Mouse (Mus musculus) kidney, postnatal 4 days (tissue): ENCODE results near the gene Ablim1.
"Not testable (repeated sequence)": the region's sequence is repeated elsewhere in the genome, so short reads cannot be mapped to it uniquely, and the experiment has no call there.

ENCODE experiments used
- DNase-seq, 2 experiments: peaks; one replicate each; pipeline ENCODE4 v3.0.0; 2021; ENCODE audit warnings: mixed read lengths in 2 of 2

Gene Ablim1

GRCm38 (mm10) chr19:57141756-57142461, 172.8 kb downstream of the Ablim1 start:
- DNase-seq: no peak

DNA sequence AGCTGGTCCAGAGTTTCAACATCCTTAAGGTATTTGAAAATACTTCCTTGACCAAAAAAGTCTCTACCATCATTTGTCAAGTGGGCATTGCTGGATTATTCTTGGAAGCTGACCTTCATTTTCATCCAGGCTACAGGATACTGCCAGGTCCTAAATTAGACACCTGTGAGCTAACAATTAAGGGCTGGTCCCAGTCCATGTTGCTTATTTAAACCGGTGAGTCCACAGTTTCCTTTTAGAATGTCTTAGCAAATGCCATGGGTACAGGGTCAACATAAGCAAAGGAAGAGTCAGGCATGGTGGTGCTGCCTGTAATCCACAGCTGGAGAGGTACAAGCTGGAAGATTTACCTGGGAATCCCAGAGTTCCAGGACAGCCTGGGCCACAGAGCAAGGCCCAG, 173.8 kb downstream of the Ablim1 start:
- DNase-seq: no peak

GRCm38 (mm10) chr19:57140071-57140470, 174.6 kb downstream of the Ablim1 start:
- no peak for DNase-seq

GRCm38 (mm10) chr19:57138909-57139617, 175.7 kb downstream of the Ablim1 start:
- DNase-seq: no peak

DNA sequence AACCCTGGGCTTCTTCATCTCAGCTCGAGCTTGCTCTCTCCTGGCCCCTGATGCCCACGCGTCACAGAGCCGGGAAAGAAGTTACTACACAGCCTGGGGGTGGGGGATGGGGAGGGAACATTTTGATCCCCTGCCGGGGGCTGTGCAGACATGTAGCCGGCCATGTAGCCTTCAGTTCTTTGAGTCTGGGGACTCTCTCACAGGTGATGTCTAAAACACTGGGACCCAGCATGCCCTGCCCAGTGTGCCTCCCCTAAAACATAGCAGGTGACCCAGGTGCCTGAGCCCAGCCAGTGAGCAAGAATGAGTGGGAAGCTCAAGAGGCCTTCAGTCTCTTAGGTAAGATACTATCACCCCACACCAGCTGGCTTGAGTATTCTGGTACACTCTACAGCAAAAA, 176.2 kb downstream of the Ablim1 start:
- no peak for DNase-seq

GRCm38 (mm10) chr19:57138045-57138444, 176.7 kb downstream of the Ablim1 start:
- DNase-seq: no peak

- DNase-seq: peak; percentile 77 to 84
These were observed 178.5 kb downstream of the Ablim1 start for GRCm38 (mm10) chr19:57136228-57136627.

DNA sequence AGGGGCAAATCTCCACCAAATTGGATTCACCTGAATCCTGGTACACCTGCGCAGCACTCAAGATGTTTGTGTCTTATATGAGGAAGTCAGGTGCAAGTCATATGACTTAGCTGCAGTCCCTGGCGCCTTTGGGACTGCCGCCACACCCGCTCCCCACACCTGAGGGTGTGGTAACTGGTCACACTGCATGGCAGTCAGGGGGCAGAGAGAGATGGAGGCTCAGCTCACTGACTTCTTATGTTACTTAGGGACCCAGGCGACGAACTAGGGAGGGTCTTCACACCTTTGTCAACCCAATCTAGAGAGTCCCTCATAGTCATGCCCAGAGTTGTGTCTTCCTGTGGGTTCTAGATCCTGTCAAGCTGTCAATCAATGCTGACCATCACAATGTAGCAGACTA, 179.1 kb downstream of the Ablim1 start:
- DNase-seq: not testable (repeated sequence)

GRCm38 (mm10) chr19:57134654-57135348, 179.9 kb downstream of the Ablim1 start:
- peak in 1 of 2 experiments; percentile 61 for DNase-seq

DNA sequence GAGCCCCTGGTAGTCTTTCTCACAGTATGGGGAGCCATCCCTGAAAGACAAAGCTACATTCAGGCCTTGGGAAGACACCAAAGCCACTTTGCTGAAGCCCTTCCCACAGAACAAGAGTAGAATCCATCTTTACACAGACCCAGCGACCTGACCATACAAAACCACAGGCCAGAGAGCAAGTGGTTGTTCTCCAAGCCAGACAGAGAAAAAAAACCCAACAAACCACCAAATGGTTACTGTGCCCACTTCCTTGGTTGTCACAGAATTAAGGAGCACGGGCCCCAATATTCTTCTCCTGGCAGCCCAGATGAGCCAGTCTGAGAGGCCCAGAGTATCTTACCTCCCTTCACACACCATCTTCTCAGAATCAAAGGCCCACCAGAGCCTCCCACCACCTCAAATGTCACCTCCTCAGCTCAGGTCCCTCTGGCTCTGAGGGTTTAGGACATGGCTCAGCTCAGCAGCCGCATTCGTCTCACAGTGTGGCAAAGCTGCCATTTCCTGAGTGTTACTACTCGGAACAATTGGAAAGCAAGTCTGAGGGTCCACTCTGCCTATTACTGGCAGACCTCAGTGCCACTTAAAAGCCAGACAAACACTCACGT, 181.7 kb downstream of the Ablim1 start:
- DNase-seq: no peak

DNA sequence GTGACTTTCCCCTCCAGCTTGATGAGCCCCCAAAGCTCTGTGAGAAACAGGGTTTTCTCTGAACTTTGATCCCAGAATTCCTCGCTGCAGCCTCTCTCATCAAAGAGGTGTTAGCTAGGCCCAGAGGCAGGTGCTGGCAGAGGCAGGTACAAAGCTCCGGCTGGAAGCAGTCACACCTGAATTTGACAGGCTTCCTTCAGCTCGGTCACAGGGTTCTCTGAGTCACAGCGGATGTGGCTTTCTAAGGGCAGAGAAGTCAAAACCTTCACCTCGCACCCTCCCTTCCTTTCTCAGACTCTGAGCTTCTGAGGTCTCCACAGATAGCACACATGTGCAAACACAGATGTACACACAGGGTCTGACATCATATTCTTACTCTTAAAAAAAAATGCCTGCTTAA, 182.4 kb downstream of the Ablim1 start:
- DNase-seq: no peak

GRCm38 (mm10) chr19:57131366-57131765, 183.4 kb downstream of the Ablim1 start:
- no peak for DNase-seq

DNA sequence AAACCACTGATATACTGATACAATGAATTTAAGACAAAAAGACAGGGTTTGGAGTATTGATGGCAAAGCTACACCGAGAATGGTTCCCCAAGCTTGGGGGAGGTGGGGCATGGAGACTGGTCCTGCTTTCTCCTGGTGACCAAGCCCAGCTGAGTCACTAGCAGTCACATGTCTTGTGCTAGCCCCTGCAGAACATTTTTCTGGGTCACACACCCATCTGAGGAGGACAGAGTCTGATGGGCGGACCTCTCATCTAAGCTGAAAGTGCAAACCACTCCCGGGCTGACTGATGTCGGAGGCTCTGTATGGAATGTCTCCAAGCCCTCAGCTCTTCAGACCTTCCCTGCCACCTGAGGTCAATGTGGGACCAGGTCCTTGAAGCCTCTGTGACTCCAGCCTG, 184.1 kb downstream of the Ablim1 start:
- no peak for DNase-seq

- DNase-seq: no peak
These were observed 185.0 kb downstream of the Ablim1 start for GRCm38 (mm10) chr19:57129729-57130128.

- no peak for DNase-seq
These were observed 186.7 kb downstream of the Ablim1 start for GRCm38 (mm10) chr19:57128037-57128436.

GRCm38 (mm10) chr19:57127523-57127922, 187.2 kb downstream of the Ablim1 start:
- no peak for DNase-seq

DNA sequence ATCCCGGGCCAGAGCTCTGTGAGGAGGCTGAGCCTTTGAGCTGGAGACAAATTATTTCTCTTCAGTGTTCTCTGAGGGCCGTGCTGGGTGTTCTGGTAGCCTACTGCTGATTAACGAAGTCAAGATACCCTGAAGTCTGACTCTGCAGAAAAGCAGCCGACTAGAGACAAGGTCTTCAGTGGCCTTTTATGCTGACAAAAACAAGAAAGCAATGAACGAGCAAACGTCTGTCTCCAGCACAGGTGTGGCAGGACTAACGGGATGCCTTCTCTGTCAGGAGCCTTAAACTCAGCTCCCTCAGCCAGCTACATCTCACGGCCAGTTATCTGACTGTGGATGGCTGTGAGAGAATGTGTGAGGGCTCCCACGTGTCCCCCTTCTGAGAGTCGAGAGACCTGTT, 187.8 kb downstream of the Ablim1 start:
- DNase-seq: no peak

DNA sequence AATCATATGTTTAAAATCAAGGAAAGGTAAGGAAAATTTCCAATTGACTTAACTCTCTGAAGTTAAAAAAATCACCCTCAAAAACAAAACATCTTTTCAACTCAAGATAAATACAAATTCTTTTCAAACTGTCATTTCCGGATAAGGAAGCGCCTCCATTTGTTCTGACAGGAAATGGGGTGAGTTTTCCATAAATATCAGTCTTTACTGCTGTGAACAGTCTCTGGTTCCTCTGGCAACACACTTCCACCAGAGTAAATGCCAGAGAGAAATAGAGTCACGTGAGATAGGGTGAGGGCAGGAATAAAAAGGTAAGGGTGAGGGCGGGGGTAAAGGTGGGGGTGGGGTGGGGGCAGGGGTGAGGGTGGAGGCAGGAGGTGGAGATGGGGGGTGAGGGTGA, 189.8 kb downstream of the Ablim1 start:
- no peak for DNase-seq

DNA sequence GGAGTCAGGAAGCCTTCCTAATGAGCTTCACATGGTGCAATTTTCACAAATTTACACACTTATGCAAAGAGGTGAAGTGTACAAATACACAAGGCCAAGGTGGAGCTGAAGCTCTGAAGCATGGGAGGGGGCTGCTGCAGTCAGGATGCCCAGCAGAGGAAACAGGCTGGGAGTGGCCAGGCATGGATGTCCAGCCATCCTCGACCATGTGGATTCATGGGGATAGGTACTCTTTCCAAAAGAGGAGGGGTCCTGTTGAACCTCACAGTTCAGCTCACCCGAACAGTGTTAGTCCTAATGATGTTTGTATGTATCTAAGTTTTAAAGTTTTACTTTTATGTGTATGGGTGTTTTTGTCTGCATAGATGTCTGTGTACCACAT, 190.6 kb downstream of the Ablim1 start:
- DNase-seq: no peak

DNA sequence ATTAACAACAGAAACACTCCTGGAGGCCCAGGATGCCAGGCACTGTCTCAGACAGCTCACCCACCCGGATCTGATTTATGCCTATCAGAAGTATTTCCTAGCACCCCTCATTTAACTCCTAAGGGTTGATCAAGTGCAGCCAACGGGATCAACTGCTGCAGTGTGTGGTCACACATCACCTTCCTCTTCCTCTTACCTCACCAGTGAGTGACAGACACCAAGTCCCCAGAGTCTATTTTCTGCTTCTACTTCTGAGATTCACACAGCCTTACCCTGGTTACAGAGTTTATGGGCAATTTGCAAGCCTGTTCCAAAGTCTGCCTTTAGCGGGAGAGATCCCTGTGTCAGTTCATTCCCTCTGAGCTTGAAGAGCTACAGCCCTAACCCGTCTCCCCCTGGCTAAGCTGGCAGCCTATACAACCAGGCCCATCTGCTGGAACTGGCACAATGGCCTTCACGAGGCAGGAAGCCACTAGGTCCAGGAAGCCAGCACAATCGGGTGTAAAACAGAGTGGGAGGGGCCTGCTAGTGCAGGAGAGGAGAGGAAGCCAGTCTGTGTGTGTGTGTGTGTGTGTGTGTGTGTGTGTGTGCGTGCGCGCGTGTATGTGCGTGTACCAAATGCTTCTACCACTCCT, 191.1 kb downstream of the Ablim1 start:
- DNase-seq: peak; percentile 63 to 75

- no peak for DNase-seq
These were observed 192.5 kb downstream of the Ablim1 start for GRCm38 (mm10) chr19:57122261-57122660.

GRCm38 (mm10) chr19:57121036-57121435, 193.7 kb downstream of the Ablim1 start:
- no peak for DNase-seq

DNA sequence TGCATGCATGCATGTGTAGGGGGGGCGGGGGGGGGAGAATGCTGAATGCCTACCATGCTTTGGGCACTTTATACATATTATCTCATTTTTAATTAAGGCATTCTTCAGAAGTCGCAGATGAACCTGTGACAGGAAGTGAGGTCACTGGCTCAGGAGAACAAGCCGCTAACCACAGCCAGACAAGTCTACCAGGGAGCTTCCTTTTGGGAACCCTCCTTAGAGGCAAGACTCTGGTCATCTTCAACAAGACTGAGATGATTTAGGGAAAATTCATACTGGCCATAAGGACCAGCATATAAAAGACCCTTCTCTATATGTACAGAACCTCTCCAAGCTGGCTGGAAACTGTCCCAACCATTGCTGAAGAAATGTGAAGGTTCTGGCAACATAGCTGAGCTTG, 195.1 kb downstream of the Ablim1 start:
- DNase-seq: no peak
